Mouse (Mus musculus) spleen, embryonic (tissue): ENCODE measurements around the gene Rnf212.
"Not testable (repeated sequence)": the region's sequence is repeated elsewhere in the genome, so short reads cannot be mapped to it uniquely, and the experiment has no call there.

Source experiments
- CTCF ChIA-PET: fragments of 350-600 bp; sonication (Branson Sonifier 250); formaldehyde crosslinking; loops from one replicate; lab custom pipeline; 2022; lab: Charles Lee

Rnf212 gene

DNA sequence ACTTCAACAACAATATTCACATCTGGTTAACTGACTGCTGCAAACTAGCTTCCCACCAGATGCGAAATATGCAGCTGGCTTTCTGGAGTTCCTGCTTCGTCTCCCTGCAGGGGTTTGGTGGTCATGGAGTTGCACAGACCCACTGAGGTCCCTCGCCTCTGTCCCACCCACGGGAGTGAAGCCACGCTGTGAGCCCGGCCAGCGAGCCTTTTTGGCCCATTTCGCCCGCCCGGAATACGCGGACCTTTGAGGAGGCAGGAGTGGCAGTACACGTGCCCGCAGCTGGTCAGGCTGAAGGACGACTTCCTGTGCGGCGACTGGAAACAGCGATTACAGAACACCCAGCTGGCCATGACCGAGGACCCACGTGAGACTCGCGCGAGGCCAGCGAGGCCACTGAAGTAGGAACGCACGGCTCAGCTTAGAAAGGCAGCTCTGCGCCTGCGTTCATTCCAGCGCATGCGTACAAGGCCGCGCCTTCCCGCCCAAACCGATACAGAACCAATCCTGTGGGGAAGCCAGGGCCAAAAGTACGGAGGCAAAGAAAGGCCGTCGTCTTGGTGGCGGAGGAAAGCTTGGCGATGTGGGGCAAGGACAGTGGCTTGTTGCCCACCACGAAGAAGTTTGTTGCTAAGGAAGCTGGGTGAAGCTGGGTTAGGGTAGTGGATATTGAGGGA is at the start of gene Rnf212:
Gene Rnf212 (minus strand): TSS at position 353 of the 677 bp plus-strand sequence.
- CTCF ChIA-PET, result no interaction called here

- CTCF ChIA-PET, result no interaction called here
Observed at GRCm38 (mm10) chr5:108823276-108823675, 48.5 kb upstream of the Rnf212 start.

DNA sequence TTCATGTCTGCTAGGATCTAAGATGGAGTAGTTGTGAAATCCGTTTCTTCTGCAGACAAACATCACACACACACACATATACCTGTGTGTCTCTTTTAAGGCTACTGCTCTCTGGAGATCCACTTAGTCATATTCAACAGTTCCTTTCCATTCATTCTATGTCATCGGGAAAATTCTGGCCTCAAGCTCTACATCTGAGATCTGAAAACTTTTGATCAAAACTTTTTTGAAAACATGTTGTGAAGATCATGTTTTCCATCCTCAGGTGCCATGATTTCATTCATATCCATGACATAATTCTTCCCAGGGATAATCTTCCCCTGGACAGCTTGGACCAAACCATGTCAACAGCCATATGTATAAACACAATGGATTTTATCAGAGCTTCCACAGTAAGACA is 34.0 kb upstream of the Rnf212 start, which contains the start of gene Vmn2r8:
Gene Vmn2r8 (minus strand): TSS at position 101 of the 400 bp plus-strand sequence.
- CTCF ChIA-PET, result not testable (repeated sequence)

DNA sequence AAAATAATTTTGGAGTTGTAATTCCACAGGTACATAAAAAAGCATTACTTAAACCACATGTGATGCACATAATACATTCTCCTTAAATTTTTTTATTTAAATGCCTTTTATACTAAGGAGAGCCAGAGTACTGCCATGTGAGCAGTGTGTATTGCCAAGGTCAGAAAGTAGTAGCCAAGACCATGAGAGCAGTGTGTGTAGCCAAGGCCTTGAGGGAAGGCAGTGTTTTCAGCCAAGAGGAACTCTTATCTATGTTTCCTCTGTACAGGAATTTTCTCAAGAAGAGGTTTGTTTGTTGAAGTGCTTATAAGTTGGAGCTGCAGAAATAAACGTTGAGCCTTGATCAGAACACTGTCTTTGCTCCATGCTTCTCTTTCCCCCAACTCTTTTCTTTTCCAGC is 28.9 kb upstream of the Rnf212 start:
- CTCF ChIA-PET, result no interaction called here

- CTCF ChIA-PET, result not testable (repeated sequence)
Observed at GRCm38 (mm10) chr5:108795263-108795662, 20.5 kb upstream of the Rnf212 start, which contains the start of gene Tmed11. TSS of gene Tmed11 (minus strand) at chr5:108795363.

- CTCF ChIA-PET, result not testable (repeated sequence)
Observed at GRCm38 (mm10) chr5:108790385-108790784, 15.6 kb upstream of the Rnf212 start.

DNA sequence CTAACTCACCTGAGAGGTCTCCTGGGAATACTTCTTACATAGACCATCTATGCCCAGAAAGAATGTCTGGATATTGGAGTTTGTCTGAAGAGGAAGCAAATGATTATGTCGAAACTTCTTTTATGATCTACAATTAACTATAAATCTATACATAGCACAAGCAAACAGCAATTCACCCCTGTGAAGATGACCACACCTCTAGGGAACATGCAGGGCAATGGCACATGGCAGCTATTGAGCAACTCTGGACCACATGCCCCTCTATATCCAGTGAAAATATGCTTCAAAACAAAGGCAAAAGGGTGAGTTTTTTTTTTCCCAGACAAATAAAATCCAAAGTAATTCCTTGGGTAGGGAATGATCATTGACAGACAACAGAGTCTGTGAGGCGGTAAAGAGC is 14.8 kb downstream of the Rnf212 start:
- CTCF ChIA-PET, result no interaction called here

DNA sequence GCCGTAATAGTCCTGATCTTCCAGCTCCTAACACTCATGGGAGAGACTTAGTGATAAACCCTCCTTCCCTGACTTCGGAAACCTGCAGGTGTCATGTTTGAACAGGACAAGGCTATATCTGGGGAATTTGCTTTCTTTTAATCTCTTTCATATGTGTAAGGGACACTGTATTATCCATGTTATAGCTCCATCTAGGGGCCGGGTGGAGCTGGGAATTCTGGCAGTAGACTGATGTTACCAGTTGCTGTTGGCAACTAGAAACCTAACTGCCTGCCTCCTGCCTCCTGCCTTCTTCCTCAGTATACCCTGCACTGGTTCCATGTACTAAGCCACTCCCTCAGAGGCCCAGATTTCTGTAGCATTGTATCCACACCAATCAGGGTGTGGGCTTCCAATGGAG is 16.4 kb downstream of the Rnf212 start:
- CTCF ChIA-PET, result no interaction called here

GRCm38 (mm10) chr5:108751258-108751657 is 23.5 kb downstream of the Rnf212 start:
- CTCF ChIA-PET, result not testable (repeated sequence)

DNA sequence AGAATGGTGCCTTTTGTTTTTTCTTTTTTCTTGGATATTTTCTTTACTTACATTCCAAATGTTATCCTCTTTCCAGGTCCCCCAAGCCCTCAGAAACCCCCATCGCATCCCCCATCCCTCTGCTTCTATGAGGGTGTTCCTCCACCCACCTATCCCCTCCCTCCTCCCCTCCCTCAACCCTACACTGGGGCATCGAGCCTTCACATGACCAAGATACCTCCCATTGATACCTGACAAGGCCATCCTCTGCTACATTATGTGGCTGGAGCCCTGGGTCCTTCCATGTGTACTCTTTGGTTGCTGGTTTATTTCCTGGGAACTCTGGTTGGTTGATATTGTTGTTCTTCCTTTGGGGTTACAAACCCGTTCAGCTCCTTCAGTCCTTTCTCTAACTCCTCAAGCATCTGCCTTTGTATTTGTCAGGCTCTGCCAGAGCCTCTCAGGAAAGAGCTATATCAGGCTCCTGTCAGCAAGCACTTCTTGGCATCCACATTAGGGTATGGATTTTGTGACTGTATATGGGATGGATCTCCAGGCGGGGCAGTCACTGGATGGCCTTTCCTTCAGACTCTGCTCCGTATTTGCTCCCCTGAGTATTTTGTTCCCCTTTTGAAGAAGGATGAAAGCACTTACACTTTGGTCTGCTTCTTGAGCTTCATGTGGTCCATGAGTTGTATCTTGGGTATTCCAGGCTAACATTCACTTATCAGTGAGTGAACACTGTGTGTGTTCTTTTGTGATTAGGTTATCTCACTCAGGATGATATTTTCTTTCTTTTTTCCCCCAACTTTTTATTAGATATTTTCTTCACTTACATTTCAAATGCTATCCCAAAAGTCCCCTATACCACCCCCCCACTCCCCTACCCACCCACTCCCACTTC is 24.2 kb downstream of the Rnf212 start:
- CTCF ChIA-PET, result no interaction called here

- CTCF ChIA-PET, result no interaction called here
Observed at GRCm38 (mm10) chr5:108744629-108745028, 30.2 kb downstream of the Rnf212 start.

GRCm38 (mm10) chr5:108743856-108744255 is 30.9 kb downstream of the Rnf212 start:
- CTCF ChIA-PET, result no interaction called here

- CTCF ChIA-PET, result no interaction called here
Observed at GRCm38 (mm10) chr5:108742596-108742995, 32.2 kb downstream of the Rnf212 start.

- CTCF ChIA-PET, result no interaction called here
Observed at GRCm38 (mm10) chr5:108741844-108742243, 32.9 kb downstream of the Rnf212 start.

DNA sequence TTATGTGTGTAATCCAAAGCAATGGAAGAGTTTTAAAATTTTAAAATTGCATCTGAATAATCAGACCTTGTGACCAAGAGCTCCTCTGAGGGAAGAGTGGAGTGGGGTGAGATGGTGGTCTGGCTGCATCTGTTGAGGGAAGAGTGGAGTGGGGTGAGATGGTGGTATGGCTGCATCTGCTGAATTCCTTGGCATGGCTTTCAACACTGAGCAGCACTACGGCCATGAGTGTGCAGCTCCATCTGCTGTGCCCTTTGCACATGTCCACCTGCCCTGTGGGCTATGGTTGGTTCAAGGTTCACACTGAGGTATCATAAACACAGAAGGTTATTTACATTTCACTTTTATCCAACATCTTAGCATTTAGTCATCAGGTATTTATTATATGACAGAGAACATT is 47.4 kb downstream of the Rnf212 start:
- CTCF ChIA-PET, result interaction anchor here (0.6 to 1.3 kb wide), 2 partner anchors 11 to 561 kb away, joined by 3 to 4 read pairs; no protein-coding TSS in a partner anchor

GRCm38 (mm10) chr5:108726557-108727248 is 48.1 kb downstream of the Rnf212 start:
- CTCF ChIA-PET, result interaction anchor here (1.3 kb wide), 1 partner anchor 11 kb away, joined by 3 read pairs; no protein-coding TSS in a partner anchor

GRCm38 (mm10) chr5:108724006-108724405 is 50.8 kb downstream of the Rnf212 start:
- CTCF ChIA-PET, result interaction anchor here (0.6 kb wide), 2 partner anchors 15 to 84 kb away, joined by 3 read pairs; no protein-coding TSS in a partner anchor

DNA sequence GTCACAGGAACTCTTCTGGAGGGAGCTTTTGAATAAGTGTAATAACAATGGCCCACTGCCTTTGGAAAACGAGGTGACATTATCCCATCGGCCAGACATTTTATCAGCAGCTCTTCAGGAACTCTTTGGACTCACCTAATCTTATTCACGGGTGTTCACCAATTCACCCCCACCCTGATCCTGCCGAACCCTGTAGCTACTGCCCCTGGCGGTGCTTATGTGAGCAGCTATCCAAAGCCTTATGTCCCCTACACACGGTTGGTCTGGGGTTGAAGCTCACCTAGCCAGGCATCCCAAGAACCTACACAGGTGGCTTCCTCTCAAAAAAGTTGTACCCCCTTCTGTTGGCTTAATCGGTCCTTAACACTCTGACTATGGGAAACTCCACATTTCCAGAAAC is 55.0 kb downstream of the Rnf212 start:
- CTCF ChIA-PET, result no interaction called here

DNA sequence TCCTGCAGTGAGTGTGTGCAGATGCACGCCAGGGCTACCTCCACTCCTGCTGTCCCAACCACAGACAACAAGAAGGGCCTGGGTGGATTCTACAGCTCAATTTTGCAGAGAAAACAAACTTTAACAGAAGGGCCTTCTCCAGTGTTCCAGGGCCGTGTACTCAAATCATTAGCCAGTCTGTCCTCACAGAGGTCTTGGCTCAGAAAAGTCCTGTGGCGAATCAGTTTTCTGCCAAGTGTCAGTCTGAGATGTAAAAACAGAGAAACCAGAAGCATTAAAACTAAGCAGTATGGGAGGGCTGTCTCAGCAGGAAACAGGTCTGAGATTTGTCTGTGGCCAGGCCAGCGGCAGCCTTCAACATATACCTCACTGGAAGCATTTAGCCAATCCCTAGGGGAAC is 56.7 kb downstream of the Rnf212 start:
- CTCF ChIA-PET, result no interaction called here

- CTCF ChIA-PET, result interaction anchor here (1.2 kb wide), 1 partner anchor 11 kb away, joined by 3 read pairs; no protein-coding TSS in a partner anchor
Observed at GRCm38 (mm10) chr5:108715974-108716373, 58.8 kb downstream of the Rnf212 start.

GRCm38 (mm10) chr5:108714149-108714548 is 60.6 kb downstream of the Rnf212 start:
- CTCF ChIA-PET, result no interaction called here

DNA sequence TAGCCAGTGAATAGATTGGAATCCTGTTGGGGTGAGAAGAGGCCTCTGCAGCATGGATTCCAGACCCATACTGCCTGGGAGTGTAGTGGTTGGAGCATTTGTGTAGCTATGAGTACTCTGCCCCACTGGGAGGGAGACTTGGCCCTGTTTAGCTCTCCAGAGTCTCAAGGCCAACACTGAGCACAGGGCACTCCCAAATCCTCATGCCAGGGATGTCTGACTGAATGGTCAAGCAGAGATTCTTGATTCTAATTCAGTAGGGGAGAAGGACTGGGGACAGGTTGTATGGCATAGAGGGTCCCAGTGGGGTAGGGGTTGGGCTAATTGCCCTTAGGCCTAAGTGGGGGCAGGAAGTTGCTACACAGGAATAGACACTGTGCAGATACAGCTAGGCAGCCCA is 61.1 kb downstream of the Rnf212 start:
- CTCF ChIA-PET, result no interaction called here
